Mouse (Mus musculus) hindlimb bud, embryonic 11.5 days (tissue): ENCODE results near the gene AU040320.

Experiments
- DNase-seq: peaks from one replicate; pipeline ENCODE4 v3.0.0-alpha.2; 2012; ENCODE audit warnings: low read depth, low spot score; ENCODE audit errors: extremely low spot score

AU040320 gene

DNA sequence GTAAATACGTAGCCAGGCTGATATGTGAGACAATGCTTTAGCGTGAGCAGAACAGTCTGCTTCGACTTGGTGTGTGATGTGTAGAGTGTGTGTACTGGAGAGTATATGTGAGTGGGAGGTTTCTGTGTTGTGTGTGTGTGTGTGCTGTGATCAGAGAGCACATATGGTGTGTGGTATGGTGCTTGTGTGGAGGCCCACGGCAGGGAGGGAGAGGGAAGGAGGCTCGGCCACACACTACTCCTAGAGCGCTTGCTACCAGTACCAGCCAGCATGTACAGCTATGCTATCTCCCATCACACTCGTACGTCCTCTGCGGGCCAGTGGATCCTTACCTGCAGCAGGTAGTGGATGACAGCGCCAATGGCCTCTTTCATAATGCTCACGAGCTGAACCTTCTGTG is 3.8 kb upstream of the AU040320 start:
- DNase-seq: no peak

DNA sequence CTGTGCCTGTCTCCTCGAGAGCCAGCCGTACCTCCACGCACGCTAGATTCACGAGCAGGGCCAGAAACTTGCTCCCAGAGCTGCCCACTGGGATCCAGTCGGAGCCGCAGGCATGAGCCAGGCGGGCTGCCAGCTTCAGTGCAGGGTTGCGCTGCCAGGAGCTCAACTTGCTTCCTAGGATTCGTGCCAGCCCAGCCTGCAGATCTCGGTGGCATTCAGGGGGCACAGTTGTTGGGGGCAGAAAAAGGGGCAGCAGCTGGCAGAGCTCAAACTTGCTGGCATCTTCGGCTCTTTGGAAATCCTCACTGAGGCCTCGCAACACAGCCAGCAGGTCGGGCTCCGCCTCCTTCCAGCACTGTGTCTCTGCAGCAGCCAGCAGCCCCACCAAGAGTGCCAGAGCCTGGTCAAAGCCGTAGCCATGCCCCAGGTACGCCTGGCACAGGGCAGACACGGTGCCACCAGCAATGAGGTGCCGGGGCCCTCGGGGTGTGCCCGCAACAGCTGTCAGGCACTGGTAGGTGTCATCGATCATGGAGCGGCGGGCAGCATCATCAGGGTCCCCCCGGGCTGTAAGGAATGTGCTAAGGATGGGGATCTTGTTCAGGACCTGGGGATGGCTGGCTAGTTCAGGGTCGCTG is 3.2 kb upstream of the AU040320 start:
- no peak for DNase-seq

DNA sequence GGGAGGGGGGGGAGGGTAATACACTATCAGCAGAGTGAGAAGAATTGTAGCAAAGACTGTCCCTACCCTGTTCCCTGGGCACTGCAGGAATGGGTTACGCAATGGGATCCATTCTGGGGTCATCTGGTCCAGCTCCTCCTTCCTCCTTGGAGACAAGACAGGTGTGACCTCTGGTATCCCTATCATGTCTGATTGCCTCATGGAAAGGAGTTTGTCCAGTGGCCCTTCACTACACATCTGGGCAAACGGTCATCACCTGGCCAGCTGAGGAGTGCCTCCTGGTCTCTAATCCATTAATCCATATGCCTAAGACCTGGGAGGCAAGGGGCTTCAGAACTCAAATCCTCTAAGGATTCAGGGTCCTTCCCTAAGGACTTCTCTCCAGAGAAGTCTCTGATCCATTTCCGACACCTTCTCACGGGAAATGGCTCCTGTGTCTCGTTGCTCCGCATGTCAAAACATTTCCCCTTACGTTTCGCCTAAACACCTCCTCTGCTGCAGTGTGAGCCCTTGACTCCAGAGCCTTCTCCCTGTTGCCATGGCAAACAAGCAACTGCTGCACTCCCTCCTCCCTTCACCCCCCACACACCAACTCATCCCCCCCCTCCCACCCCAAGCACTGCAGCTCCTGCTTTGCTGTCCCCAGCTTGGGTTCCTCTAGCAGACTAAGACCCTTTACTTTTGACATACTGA is 2.3 kb upstream of the AU040320 start:
- DNase-seq: no peak

DNA sequence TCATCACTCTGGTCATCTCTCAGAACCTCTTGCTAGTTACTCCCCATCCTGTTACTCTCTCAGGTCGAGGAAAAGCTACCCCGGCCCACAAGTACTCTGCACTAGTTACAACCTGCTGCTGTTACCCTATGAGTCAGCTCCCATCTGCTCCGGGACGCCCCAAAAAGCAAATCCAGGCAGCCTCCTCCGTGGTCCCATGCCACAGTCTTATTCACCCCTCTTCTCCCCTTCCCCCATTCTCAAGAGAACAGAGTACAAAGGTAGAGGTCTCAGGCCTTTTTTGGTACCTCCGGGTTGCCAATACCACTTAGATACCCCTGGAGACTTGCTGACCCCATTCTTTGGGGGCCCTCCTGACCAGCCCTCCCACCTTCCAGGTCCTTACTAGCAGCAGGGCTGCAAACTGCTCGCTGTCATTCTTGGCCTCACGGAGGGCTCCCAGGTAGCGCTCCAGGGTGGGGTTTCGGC is 1.8 kb upstream of the AU040320 start:
- no peak for DNase-seq

DNA sequence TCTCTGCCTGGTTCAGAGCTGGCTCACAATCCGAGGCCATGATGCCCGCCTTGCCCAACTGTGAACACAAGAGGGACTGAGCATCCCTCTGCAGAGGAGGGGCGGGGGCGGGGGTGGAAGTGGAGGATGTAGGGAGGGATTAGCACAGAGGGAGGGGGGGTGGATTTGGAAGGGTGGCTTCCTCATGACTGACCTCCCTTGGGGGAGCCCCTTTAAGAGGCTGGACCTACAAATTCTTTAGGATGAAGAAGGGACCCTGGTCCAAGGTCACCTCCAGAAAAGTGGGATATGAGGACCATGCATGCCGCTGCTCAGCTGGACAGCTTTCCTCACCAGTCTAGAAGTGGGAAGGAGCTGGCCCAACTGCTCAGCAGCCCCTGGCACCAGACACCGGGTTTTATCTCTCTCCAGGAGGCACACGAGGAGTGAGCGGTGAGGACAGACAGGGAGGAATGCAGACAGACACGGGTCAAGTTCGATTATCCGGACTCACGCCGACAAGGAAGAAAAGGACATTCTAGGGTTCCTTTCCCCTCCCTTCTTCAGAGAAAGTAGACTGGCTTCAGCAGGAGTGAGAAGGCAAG is 1.2 kb upstream of the AU040320 start:
- no peak for DNase-seq

DNA sequence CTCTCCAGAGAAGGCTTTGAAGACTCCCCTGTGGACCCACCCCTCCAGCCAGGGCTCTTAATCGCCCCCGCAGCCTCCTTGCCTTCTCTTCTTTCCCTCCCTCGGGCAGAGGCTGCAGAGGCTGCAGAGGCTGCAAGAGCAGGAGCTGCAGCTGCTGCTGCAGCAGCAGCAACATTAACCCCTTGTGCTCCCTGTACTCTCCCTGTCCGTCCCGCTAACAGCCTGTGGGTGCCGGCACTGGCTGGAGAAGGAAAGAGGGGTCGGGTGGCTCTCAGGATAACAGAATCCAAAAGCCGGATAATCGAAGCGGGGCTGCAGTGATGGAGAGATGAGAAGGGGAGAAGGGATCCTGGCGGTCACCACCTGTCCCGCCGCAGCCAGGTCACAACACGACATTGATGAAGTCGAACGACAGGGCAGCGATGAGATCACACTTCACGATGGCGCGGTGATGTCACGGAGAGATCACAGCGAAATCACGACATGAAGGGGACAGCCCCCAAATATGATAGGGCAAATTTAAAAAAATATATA is 669 bp upstream of the AU040320 start:
- DNase-seq: no peak

DNA sequence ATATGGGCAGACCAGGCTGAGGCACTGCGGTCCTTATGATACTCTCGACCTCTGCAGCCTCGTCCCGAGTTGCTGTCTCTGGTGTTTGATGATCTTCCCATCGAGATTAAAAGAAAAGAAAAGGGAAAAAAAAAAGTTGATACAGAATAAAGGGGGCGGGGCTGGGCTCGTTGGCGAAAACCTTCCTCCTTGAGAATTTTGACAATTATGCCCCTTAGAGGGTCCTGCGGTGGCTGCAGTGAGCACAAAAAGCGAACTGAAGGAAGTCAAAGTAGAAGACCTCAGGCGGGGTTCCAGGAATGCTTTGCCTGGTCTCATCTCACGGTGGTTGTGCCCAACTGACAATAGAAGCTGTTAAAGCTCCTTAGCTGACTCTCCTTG is 877 bp downstream of the AU040320 start:
- DNase-seq: no peak

DNA sequence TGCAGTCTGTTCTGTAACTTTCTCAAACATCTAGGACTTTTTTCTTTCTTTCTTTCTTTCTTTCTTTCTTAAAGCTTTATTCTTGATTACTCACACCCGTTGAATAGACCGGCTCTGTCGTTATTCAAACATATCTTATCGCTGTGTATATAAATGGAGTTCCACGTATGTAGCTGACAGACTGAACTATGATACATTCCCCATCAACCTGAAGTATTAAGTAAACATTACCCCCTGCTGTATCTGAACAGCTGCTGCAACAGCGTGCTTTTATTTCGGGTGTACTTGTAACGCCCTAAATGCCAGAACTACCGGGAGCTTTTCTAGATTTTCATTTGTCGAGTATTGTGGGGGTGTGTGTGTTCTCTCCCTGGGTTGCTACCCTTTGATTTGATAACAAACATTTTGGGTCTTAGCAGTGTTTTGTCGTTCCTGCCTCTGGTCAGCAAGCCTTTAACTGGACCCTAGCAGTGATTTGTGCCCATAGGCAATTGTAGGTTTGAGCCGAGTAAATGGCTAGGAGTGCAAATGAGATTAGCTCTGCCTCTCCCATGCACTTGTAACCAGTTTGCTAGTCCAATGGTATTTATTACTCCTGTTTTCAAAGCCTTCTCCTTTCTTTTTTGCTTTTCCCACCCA is 1.5 kb downstream of the AU040320 start:
- no peak for DNase-seq

DNA sequence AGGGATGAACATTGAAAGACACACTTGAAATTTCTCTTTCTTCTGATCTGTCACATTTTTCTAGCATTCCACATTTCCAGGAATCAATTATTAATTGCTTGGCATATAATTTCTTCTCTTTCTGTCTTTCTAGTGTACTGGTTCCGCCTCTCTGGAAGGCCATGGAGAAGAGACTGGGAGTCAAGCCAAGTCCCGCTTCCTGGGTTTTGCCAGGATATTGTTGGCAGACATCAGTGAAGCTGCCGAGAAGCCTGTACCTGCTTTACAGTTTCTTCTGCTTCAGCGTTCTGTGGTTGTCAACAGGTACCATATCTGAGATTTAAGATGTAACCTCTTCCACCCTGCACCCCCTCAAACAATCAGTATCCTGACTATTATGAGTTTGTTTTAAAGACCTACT is 3.4 kb downstream of the AU040320 start:
- DNase-seq: no peak

DNA sequence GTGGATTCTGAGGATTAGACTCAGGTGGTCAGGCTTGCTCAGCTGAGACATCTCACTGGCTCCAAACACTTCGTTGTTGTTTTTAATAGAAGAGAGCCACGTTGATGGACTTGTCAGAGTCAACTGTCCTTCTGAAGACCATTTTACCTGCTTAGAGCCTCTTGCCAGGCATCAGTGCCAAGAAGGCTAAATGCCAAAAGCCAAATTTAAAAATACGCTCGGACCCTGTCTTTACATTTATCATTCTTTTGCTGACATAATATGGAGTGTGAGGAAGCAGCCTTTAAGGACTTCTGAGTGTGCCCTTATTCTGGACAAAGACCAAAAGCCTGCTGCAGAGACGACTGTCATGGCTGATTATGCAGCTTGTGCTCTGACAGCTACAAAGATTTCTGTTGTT is 5.0 kb downstream of the AU040320 start:
- no peak for DNase-seq

DNA sequence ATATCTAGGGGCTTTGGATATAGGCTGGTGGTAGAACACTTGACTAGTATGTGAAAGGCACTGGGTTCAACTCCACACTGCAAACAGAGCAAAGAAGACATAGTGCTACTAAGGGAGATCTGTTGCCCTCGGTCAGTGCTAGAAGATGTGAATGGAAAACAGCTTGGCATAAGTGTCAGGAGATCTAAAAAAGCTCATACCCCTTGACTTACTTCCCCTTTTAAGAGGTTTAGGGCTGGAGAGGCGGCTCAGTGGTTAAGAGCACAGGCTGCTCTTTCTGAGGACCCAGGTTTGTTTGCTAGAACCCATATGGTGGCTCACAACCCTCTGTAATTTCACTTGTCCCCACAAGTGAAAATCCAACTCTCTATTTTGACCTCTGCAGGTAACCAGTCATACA is 6.1 kb downstream of the AU040320 start:
- no peak for DNase-seq

DNA sequence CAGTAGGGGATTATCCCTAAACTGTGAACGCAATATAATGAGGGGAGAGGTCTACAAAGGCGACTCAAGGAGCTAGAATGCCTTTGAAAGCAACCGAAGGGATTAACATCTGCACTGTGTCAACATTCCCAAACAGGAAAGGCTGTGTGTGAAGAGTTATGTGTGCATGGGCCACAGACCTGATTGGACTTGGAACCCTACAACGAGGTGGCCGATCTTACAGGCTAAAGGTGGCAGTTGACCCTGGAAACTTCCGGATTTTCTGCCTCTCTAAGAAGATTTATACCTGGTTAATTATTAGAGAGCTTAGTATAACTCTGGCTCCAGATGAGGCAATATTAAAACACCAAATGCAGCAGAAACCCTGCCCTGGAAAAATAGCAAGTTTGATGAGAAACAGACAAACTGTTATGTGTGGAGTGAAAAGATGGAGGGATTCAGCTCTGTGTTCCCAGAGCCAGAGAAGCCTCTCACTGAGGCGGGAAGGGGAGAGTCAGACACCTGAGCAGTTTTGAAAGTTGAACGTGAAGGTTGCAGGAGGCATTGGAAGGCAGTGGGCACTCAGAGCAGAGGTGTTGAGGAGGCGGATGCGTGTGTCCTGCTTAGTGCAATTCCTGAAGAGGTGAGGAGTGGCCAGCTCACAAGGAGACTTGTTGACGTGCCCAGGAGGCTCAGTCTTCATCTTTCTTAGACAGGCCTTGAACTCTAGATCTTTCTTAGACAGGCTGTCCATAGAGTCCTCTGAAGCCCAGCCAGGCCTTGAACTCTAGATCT is 9.4 kb downstream of the AU040320 start:
- DNase-seq: no peak

DNA sequence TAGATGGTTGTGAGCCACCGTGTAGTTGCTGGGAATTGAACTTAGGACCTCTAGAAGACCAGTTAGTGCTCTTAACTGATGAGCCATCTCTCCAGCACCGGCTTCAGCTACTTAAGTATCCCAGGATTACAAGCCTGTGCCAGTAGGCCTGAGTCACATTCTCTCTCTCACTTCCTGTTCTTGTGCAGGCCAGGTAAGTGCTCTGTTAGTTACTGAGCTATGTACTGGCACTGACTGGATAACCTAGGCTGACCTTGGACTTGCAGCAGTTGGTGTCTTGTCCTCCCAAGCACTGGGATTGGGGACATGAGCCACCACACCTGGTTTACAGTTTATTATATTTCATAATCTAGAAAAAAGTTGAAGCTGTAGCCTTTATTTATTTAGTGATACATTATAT is 10.1 kb downstream of the AU040320 start:
- no peak for DNase-seq

DNA sequence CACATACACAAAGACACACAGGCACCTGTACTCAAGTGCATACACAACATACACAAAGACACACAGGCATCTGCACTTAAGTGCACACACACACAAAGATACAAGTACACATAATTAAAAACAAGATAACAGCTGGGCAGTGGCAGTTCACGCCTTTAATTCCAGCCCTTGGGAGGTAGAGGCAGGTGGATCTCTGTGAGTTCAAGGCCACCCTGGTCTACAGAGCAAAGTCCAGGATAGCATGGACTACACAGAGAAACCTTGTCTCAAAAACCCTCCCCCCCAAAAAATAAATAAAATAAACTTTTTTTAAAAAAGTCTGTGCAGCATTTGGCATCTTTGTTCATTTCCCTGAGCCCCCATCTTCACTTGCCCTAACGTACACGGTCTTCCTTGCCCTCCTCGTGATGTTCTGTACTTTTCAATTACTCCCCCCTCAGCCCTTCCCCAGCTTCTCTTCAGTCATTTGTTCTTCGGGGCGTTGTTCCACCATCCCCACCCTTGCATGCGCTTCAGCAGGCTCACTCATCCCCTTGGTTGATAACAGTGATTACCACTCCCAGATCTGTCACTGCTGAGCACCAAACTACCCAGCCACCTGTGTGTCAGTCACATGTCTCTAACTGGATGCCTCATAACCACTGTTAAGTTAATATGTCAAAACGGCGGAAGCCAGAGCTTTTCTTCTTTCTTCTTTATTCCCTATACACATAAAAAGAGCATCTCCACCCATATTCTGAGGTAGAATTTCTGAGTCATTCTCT is 16.6 kb downstream of the AU040320 start:
- no peak for DNase-seq

DNA sequence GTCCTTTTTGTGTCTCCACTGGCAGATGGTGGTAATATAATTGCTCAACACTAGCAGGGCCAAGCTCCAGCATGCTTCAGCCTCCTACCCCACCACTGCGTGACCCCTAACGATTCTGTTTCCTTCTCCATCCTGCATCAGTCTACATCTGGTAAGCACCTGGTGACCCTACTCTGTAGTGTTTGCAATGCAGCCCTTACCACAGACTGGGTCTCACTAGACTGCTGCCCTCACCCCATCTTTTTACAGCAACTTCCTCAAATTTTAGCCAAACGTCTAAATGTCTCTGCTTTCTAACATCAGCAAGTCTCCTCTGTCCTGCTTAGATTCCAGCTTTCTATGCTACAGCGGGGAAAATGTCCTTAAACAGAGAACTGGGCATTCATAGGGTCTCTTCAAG is 17.5 kb downstream of the AU040320 start:
- no peak for DNase-seq

DNA sequence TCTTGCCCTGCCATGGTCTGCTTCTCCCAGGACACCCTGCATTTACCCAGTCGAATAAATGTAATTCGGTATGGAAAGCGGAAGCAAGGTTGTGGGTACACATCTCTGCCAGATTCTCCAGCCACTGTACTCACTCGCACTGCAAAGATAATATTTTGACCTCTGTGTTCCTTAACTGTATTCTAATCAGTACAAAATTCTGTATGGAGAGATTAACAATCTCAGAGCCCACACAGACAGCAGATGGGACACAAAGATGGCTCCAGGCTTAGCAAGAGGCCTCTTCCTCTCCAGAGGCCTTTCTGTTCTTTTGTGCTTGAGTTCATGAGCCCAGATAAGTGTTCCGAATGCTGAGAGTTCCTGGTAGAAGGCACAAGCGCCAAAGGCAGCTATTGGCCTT is 20.5 kb downstream of the AU040320 start:
- DNase-seq: no peak

DNA sequence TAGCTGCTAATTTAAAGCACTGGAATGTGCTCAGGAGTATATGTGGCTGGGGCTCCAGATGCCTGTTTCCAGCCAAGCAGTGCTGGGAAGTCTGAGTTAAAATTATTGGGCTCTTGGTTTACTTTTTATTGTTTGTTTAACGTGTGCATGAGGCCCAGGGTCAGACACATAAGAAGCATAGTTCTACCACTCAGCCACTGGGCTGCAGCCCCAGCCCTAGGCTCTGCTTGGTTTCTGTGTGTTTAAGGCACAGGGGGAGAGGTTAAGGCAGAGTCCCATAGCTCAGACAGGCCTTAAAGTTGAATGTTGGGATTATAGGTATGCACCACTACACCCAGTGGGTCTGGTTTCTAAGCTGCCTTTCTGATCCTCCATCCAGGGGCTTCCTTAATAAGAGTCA is 21.8 kb downstream of the AU040320 start:
- no peak for DNase-seq

DNA sequence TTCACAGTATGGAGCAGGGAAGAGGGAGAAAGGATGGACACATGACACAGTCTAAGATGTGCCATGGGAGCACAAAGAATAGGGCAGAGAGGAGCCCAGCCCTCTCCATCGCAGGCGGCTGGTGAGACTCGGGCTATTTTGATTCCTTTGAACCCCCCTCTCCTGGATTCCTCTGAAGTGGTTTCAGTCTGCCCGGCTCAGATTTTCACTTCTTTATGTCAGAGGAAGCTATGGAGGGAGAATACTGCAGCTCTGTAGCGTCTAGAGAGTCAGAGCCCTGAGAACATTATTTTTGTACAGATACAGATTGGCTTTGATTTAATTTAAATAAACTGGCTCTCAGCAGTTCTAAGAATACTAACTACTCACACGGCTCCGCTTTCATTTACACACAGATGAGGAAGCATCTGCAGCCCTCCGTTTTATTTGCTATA is 25.8 kb downstream of the AU040320 start:
- no peak for DNase-seq

DNA sequence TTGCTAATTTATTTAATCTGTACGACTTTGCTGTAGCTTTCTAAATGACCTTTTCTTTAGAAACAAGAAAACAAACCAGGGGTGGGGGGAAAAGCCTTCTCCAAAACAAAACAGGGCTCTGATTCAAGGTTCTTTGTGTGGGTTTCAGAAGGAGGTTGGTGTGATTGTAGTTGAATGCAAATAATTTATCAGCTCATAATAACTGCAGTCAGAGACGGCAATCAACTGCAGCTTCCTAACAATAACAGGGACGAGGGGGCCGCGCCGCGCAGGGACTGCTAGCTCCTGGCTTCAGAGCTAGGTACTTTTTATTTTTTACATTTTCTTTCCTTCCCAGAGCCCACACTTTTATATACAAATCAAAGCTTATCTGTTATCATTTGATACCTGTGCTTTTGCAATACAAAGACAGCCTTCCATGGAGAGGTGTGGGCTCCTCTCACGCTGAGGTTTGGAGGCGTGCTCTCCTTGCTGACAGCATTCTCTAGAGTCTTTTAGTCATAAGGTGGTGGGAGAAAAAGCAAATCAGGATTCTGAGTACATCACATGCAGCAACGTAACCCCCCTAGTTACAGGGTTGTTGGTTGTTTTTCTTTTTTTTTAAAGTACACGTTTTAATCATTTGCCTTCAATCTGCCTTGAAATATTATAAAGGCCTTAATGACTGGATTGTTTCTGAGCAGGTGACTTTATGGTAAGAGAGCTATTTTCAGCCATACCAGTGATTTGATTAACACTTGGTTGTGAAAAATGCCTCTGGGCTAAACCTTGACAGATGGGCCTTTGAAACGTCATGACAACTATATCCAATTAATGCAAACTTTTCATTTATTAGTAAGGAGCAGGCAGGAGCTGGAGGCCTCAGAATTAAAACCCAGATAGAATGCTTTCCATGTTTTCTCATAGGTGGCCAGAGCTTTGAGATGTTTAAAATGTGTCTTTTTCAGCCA is 26.8 kb downstream of the AU040320 start:
- DNase-seq: no peak
